Mouse (Mus musculus) forebrain, embryonic 10.5 days (tissue): ENCODE data around the gene Ptprk. TPM values are rescaled to one million over a fixed set of nuclear protein-coding genes. Genes with fewer than 3 reads are reported as not detected.

Experiments used
- DNase-seq: peaks from one replicate; pipeline ENCODE4 v3.0.0-alpha.2; 2017; ENCODE audit warnings: low spot score; ENCODE audit errors: extremely low spot score
- H3K27ac ChIP-seq: fragments of 300-500 bp; sonication (generic); 2 replicates; pipeline ENCODE4 v1.5.1; 2016; ENCODE audit warnings: mild to moderate bottlenecking
- H3K27me3 ChIP-seq: fragments of 300-500 bp; sonication (generic); 2 replicates; pipeline ENCODE4 v1.6.1; 2016; ENCODE audit warnings: mild to moderate bottlenecking; ENCODE audit not compliant: poor library complexity, severe bottlenecking
- H3K36me3 ChIP-seq: fragments of 300-500 bp; sonication (generic); replicated peaks from 2 replicates; pipeline ENCODE4 v1.6.1; 2016; ENCODE audit warnings: mild to moderate bottlenecking, moderate library complexity
- H3K4me1 ChIP-seq: fragments of 300-500 bp; sonication (generic); 2 replicates; pipeline ENCODE4 v1.6.1; 2016
- H3K4me3 ChIP-seq: fragments of 300-500 bp; sonication (generic); 2 replicates; pipeline ENCODE4 v1.5.1; 2016; ENCODE audit warnings: mild to moderate bottlenecking, moderate library complexity
- H3K9me3 ChIP-seq: fragments of 300-500 bp; sonication (generic); 2 replicates; pipeline ENCODE4 v1.6.1; 2016; ENCODE audit warnings: mild to moderate bottlenecking, moderate library complexity
- WGBS: fragments of 180-500 bp; shearing (Covaris S2); methylation state at CpG from one replicate; pipeline ENCODE4 v1.1.7; 2016; 5-methylcytosine and 5-hydroxymethylcytosine counted together
- polyA plus RNA-seq: library from polyadenylated mRNA; unstranded; fragments of >200 nt; fragmentation: Nextera tagmentation; extraction: Ambion mirVana; gene quantifications from 2 replicates; pipeline ENCODE4 v1.2.1, GENCODE M21; 2016

Ptprk gene
- polyA plus RNA-seq, 1 experiment from 2014 or later, result 37.3 TPM

- Histone ChIP-seq H3K4me1 (peaks cover 4% of the 10 kb centered on the region; the same call in 1 of the 2 replicates), H3K27ac (no peak overlapping the region), H3K4me3 (no peak overlapping the region), H3K9me3 (no peaks in the 10 kb centered on the region), H3K36me3 (no peaks in the 10 kb centered on the region), H3K27me3 (no peaks in the 10 kb centered on the region)
- DNase-seq, result no peak
- 96% methylated on average over 4 of the region's 4 CpGs for WGBS
Measured at GRCm38 (mm10) chr10:28123881-28124280, 49.3 kb downstream of the Ptprk start.

GRCm38 (mm10) chr10:28128011-28128410 lies 53.4 kb downstream of the Ptprk start:
- peaks cover 4% of the 10 kb centered on the region; the same call in 1 of the 2 replicates for H3K4me1 ChIP-seq
- DNase-seq, result no peak
- WGBS, result 86% methylated on average over 5 of the region's 5 CpGs
- no peaks in the 10 kb centered on the region for H3K36me3 ChIP-seq
- no peak overlapping the region for H3K4me3 ChIP-seq
- no peak overlapping the region for H3K27ac ChIP-seq
- H3K27me3 ChIP-seq, result no peaks in the 10 kb centered on the region
- H3K9me3 ChIP-seq, result no peaks in the 10 kb centered on the region

- no peaks in the 10 kb centered on the region for H3K9me3 ChIP-seq
- no peak overlapping the region for H3K27ac ChIP-seq
- peaks cover 4% of the 10 kb centered on the region; the same call in 1 of the 2 replicates for H3K4me1 ChIP-seq
- 93% methylated on average over 4 of the region's 4 CpGs for WGBS
- no peak for DNase-seq
- H3K36me3 ChIP-seq, result no peaks in the 10 kb centered on the region
- H3K4me3 ChIP-seq, result no peak overlapping the region
- H3K27me3 ChIP-seq, result no peaks in the 10 kb centered on the region
Measured at GRCm38 (mm10) chr10:28128450-28128849, 53.8 kb downstream of the Ptprk start.

GRCm38 (mm10) chr10:28130422-28130821 lies 55.8 kb downstream of the Ptprk start:
- Histone ChIP-seq H3K27me3 (no peaks in the 10 kb centered on the region), H3K4me1 (peaks cover 4% of the 10 kb centered on the region; the same call in 1 of the 2 replicates), H3K9me3 (no peaks in the 10 kb centered on the region), H3K27ac (no peak overlapping the region), H3K4me3 (no peak overlapping the region), H3K36me3 (no peaks in the 10 kb centered on the region)
- no peak for DNase-seq
- 93% methylated on average over 9 of the region's 9 CpGs for WGBS

GRCm38 (mm10) chr10:28133770-28134169 lies 59.1 kb downstream of the Ptprk start:
- no peak overlapping the region for H3K4me3 ChIP-seq
- H3K4me1 ChIP-seq, result peaks cover 3% of the 10 kb centered on the region; the same call in 1 of the 2 replicates
- WGBS, result 94% methylated on average over 4 of the region's 4 CpGs
- DNase-seq, result no peak
- no peaks in the 10 kb centered on the region for H3K27me3 ChIP-seq
- no peaks in the 10 kb centered on the region for H3K9me3 ChIP-seq
- no peak overlapping the region for H3K27ac ChIP-seq
- no peaks in the 10 kb centered on the region for H3K36me3 ChIP-seq

- no peak overlapping the region for H3K4me3 ChIP-seq
- peaks cover 3% of the 10 kb centered on the region; the same call in 1 of the 2 replicates for H3K4me1 ChIP-seq
- H3K9me3 ChIP-seq, result no peaks in the 10 kb centered on the region
- WGBS, result 74% methylated on average over 4 of the region's 4 CpGs
- no peak overlapping the region for H3K27ac ChIP-seq
- H3K36me3 ChIP-seq, result no peaks in the 10 kb centered on the region
- H3K27me3 ChIP-seq, result no peaks in the 10 kb centered on the region
- DNase-seq, result no peak
Measured at GRCm38 (mm10) chr10:28138399-28138798, 63.8 kb downstream of the Ptprk start.

GRCm38 (mm10) chr10:28144459-28144858 lies 69.8 kb downstream of the Ptprk start:
- Histone ChIP-seq H3K36me3 (no peaks in the 10 kb centered on the region), H3K9me3 (no peaks in the 10 kb centered on the region), H3K4me1 (no peaks in the 10 kb centered on the region), H3K27me3 (no peaks in the 10 kb centered on the region), H3K27ac (no peak overlapping the region), H3K4me3 (no peak overlapping the region)
- DNase-seq, result no peak
- 88% methylated on average over 1 of the region's 1 CpGs for WGBS

- Histone ChIP-seq H3K27ac (no peak overlapping the region), H3K27me3 (no peaks in the 10 kb centered on the region), H3K4me1 (no peaks in the 10 kb centered on the region), H3K36me3 (no peaks in the 10 kb centered on the region), H3K4me3 (no peak overlapping the region), H3K9me3 (no peaks in the 10 kb centered on the region)
- WGBS, result 84% methylated on average over 5 of the region's 5 CpGs
- DNase-seq, result no peak
Measured at GRCm38 (mm10) chr10:28145326-28145725, 70.7 kb downstream of the Ptprk start.

GRCm38 (mm10) chr10:28155688-28156685 lies 81.4 kb downstream of the Ptprk start:
- Histone ChIP-seq H3K27me3 (no peaks in the 10 kb centered on the region), H3K27ac (no peak overlapping the region), H3K9me3 (no peaks in the 10 kb centered on the region), H3K36me3 (no peaks in the 10 kb centered on the region), H3K4me3 (no peak overlapping the region), H3K4me1 (peaks cover 11% of the 10 kb centered on the region)
- no peak for DNase-seq
- 87% methylated on average over 20 of the region's 20 CpGs for WGBS

- Histone ChIP-seq H3K4me1 (peaks cover 11% of the 10 kb centered on the region), H3K27me3 (no peaks in the 10 kb centered on the region), H3K9me3 (no peaks in the 10 kb centered on the region), H3K36me3 (no peaks in the 10 kb centered on the region), H3K4me3 (no peak overlapping the region), H3K27ac (no peak overlapping the region)
- DNase-seq, result no peak
- WGBS, result 93% methylated on average over 4 of the region's 4 CpGs
Measured at GRCm38 (mm10) chr10:28159716-28160115, 85.1 kb downstream of the Ptprk start.

- Histone ChIP-seq H3K27me3 (no peaks in the 10 kb centered on the region), H3K27ac (no peak overlapping the region), H3K9me3 (no peaks in the 10 kb centered on the region), H3K4me1 (peaks cover under 1% of the 10 kb centered on the region), H3K4me3 (no peak overlapping the region), H3K36me3 (no peaks in the 10 kb centered on the region)
- DNase-seq, result no peak
Measured at GRCm38 (mm10) chr10:28161306-28161705, 86.7 kb downstream of the Ptprk start.

- Histone ChIP-seq H3K4me3 (no peak overlapping the region), H3K36me3 (no peaks in the 10 kb centered on the region), H3K4me1 (no peaks in the 10 kb centered on the region), H3K27ac (no peak overlapping the region), H3K9me3 (no peaks in the 10 kb centered on the region), H3K27me3 (no peaks in the 10 kb centered on the region)
- no peak for DNase-seq
Measured at GRCm38 (mm10) chr10:28164250-28164649, 89.6 kb downstream of the Ptprk start.

GRCm38 (mm10) chr10:28164746-28165145 lies 90.1 kb downstream of the Ptprk start:
- H3K4me1 ChIP-seq, result no peaks in the 10 kb centered on the region
- no peak overlapping the region for H3K27ac ChIP-seq
- H3K36me3 ChIP-seq, result no peaks in the 10 kb centered on the region
- H3K9me3 ChIP-seq, result no peaks in the 10 kb centered on the region
- no peaks in the 10 kb centered on the region for H3K27me3 ChIP-seq
- no peak for DNase-seq
- no peak overlapping the region for H3K4me3 ChIP-seq
